Mouse (Mus musculus): ENCODE measurements around the gene Apopt1.
"Not testable (repeated sequence)": the region's sequence is repeated elsewhere in the genome, so short reads cannot be mapped to it uniquely, and the experiment has no call there.

Apopt1 gene

DNA sequence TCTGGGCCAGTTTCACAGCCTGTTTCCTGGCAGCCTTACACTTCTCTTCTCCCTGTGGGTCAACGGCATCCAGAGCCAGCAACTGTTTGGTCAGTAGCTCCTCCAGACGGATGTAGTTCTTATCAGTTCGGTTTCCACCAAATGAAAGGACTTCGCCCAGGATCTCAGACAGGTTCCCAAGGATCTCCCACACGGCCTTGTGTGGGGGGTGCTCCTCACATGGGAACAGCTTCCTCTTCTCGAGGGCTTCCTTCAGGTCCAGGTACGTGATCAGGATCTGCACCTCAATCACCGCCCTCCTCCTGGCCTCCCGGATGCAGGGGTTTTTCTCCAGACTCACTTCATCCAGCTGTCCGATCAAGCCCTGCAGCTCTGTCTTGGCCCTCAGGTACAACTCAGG, 3.0 kb upstream of the Apopt1 start:
- no peak for DNase-seq

- no peak for DNase-seq
These were observed 585 bp upstream of the Apopt1 start for GRCm38 (mm10) chr12:111712476-111712875.

GRCm38 (mm10) chr12:111713880-111714279, 819 bp downstream of the Apopt1 start:
- DNase-seq = not testable (repeated sequence)

DNA sequence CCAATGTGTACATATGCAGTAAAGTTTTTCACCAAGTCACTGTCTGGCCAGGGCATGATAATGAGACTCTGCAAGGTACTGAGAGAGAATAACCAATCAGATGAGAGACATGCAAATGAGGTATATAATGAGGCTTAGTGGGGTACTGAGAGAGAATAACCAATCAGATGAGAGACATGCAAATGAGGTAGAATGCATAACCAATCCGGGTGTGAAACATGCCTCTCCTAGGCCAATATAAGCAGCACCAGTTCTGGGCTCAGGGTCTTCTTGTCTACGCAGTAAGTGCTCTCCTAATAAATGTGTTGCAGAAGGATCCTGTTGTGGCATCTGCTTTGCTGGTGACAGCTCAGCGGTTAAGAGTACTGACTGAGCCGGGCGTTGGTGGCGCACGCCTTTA, 3.4 kb downstream of the Apopt1 start:
- DNase-seq = no peak

DNA sequence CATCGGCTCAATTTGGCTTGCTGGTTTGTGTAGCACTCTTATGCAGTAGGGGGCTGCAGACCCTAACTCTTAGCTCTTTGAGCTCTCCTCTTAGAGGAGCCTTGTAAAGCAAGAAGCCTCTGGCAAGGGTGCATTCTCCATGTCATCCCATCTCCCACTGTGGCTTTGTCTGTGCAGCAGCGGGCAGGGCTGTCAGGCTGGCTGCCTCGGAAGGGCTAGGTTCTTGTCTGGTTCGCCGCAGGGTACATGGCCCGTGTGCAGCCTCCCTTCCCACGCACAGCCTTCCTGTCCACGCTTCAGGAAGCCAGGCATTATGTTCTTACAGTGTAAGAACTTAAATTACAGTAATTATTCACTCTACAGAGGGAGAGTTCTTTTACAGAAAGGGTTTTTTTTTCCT, 5.6 kb downstream of the Apopt1 start:
- peak; percentile 79 for DNase-seq

DNA sequence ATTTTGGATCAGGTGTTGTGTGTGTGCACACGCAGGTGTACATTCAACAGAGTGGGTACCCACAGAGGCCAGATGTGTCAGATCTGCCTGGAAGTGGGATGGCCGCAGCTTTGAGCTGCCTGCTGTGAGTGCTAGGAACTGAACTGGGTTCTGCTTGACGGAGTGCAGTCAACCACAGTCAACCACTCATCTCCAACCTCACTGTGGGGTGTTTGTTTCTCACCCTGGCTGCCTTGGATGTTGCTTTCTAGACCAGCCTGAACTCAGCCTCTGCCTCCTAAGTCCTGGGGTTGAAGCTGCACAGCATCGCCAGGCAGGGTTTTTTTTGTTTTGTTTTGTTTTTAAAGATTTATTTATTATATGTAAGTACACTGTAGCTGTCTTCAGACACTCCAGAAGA, 7.2 kb downstream of the Apopt1 start:
- DNase-seq = no peak

DNA sequence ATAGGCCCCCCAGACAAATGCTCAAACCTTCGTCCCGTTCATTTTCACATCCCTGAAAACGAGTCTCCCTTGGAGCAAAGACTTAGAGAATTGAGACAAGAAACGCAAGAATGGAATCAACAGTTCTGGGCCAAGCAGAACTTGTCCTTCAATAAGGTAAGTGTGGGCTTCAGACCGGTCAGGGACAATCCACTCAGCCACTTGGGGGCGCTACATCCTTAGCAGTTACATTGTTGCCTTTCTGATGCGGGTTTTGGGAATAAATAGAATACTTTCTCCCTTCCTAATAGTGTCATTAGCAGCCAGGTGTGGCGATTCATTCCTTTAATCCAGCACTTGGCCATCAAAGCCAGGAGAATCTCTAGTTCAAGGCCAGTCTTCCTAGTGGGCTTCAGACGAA, 9.6 kb downstream of the Apopt1 start:
- no peak for DNase-seq

- peak; percentile 89 for DNase-seq
These were observed 11.7 kb downstream of the Apopt1 start for GRCm38 (mm10) chr12:111724638-111725337.

DNA sequence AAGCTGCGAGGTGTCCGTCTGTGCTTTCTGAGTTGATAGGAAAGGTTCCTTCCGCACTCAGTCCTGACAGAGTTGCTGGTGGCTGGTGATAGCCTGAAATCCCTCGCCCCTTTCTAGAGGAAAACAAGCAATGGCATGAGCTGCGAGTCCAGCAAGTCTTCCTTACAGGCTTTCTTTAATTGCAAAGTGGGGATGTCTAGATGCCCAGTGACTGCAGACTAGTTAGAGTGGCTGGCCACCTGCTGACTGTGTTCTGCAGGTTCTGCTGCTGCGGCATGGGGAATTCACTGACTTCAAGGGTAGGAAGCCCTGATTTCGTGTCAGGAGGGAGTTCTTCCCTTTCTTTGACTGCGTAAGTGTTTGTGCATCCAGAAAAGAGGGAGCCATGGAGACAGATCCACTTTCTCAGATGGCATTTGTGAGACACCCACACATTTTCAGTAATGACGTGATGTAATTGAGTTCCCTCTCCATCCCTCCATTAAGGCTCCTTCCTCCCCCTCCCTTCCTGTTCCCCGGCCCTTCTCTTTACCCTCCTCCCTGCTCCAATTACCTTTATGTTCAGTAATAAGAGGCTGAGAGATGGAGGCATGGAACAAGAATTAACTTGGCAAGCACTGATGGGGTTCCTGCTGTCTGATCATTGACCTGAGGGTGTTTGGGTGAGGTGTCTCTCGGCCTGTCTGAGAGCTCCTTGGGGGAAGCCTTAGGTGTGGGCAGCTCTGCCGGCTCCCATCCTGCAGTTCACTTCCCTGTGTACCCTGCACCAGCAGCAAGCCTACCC, 12.5 kb downstream of the Apopt1 start:
- DNase-seq = no peak

DNA sequence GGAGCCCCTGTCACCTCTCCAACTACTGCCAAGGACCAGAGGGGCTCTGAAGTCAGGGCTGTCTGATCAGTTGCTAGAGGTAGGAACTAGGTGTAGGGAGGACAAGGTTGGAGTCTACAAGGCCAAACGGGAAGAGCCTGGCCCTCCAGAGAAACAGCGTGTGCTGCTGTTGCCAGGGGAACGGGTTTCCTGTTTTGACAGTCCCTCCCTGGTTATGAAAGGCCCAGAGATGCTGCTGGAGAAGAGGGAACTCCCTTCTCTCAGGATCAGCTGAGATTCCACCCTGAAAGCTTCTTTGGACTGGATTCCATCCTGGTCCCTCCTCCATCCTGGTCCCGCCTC, 13.0 kb downstream of the Apopt1 start:
- DNase-seq = peak; percentile 58

DNA sequence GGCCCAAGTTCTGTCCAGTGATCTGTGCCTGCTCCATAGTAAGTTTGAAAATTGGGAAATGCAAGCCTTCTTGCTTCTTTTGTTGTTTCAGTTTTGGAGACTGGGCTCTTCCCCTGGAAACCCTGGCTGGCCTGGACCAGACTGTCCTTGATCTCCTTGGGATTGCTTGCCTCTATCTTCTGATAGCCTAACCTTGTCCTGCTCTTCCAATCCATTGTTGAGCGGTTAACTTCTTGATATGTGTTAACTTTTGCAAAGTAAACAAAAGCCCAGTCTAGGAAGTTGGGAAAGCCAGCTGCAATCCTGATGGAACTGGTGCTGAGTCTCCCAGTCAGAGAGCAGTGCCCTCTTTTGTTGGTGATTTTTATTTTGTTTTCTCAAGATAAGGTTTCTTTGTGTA, 14.9 kb downstream of the Apopt1 start:
- no peak for DNase-seq

- peak; percentile 92 for DNase-seq
These were observed 19.1 kb downstream of the Apopt1 start for GRCm38 (mm10) chr12:111731822-111732807.

- peak; percentile 50 for DNase-seq
These were observed 19.9 kb downstream of the Apopt1 start for GRCm38 (mm10) chr12:111732921-111733320.

GRCm38 (mm10) chr12:111734912-111735311, 21.9 kb downstream of the Apopt1 start:
- DNase-seq = no peak

DNA sequence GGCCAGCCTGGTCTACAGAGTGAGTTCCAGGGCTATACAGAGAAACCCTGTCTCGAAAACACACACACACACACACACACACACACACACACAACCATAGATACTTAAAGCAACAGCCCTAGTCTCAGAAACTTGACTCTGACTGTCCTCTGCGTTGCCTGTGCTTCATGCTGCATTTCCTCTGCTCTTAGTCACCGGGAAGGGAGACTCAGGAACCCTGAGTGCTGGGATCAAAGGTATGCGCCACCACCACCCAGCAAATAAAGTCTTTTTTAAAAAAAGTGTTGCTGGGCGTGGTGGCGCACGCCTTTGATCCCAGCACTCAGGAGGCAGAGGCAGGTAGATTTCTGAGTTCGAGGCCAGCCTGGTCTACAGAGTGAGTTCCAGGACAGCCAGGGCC, 23.6 kb downstream of the Apopt1 start:
- not testable (repeated sequence) for DNase-seq

GRCm38 (mm10) chr12:111737370-111737769, 24.3 kb downstream of the Apopt1 start:
- DNase-seq = no peak

- peak; percentile 62 for DNase-seq
These were observed 25.7 kb downstream of the Apopt1 start for GRCm38 (mm10) chr12:111738754-111739153.

- DNase-seq = no peak
These were observed 28.3 kb downstream of the Apopt1 start for GRCm38 (mm10) chr12:111741338-111741737.

- no peak for DNase-seq
These were observed 30.4 kb downstream of the Apopt1 start for GRCm38 (mm10) chr12:111743419-111743818.

DNA sequence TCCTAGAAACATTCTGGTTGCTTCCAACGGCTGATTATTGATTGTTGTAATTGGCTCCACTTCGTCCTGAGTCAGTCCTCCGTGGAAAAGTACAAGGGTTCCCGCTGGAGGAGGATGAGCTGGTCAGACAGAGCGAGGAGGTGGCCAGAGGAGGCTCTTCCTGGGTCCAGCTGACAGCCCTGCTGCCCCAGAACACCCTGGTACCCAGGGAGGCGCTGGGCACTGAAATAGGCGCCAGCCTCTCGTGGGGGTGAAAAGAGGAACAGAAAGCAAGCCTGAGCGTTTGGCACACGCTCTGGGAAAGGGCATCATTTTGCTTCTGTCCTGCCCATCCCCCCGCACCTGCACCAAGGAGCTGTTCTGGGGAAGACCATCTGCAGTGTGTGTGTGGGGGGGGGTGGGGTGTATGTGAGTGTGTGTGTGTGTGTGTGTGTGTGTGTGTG, 30.9 kb downstream of the Apopt1 start:
- no peak for DNase-seq

DNA sequence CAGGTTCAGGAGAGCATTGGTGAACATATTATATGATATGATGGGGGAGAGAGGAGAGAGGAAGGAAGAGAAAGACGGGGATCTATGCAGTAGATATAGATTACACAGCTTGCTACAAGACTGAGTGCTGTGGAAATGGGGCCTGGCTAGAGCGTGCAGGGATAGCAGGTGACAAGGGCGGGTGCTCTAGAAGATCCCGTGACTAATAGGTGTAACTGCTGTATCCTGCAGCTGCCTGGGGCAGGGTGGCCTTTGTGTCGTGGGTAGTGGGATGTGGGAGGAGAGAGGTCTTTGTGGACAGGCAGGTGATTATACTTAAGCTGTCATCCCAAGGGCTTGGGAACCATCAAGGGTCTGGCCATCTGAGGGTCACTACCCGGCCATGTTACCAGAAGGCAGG, 32.2 kb downstream of the Apopt1 start:
- DNase-seq = no peak

- no peak for DNase-seq
These were observed 33.0 kb downstream of the Apopt1 start for GRCm38 (mm10) chr12:111746091-111746490.

DNA sequence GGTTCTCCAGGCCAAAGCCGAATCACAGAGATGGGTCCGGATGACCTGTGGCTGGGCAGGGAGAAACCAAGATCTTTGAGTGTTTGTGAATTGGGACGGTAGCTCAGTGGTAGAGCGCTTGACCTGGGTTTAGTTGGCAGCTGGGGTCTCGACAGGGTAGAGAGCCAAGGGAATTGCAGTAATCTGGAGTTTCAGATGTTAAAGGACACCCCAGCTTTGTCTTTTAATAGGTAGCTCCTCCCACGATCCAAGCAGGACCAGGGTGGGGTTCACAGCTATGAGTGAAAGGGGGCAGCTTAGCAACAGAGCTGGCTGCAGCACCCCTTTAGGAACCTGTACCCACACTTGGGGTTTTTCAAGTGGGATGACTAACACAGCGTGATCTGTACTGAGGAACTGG, 34.4 kb downstream of the Apopt1 start:
- no peak for DNase-seq
